Mouse (Mus musculus) liver, adult 2 months (tissue): ENCODE data around the gene L1td1.

Source experiments
- CTCF ChIP-seq: fragments of 200-500 bp; IDR thresholded peaks from 2 replicates; pipeline ENCODE4 v1.5.1; 2011; ENCODE audit warnings: low read depth, low read length, control low read depth
- POLR2A ChIP-seq: fragments of 200-500 bp; IDR thresholded peaks from 2 replicates; pipeline ENCODE4 v1.6.1; 2011; ENCODE audit warnings: low read length, control low read depth; ENCODE audit not compliant: insufficient read depth; ENCODE audit errors: extremely low read depth

- TF ChIP-seq CTCF (no peak), POLR2A (no peak)
These were observed 27.9 kb downstream of the L1td1 start for GRCm38 (mm10) chr4:98754456-98754855.
